11 mouse cellular contexts compared by ENCODE assay signal in the genomic region with DNA sequence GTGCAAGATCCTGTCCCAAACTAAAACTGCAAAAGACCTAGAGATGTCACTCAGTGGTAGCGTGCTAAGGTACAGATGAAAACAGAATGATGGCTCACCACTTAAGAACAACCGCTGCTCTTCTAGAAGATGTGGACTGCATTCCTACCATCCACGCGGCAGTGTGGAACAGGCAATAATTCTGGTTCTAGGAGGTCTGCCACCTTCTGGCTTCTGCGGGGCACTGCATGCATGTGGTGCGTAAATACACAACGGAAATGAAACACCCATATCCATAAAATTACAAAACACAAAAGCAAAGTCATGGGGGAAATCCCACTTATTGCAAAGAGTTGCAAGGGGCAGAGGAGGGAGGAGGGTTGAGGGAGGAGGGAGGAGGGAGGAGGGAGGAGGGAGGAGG. TPM values are rescaled to one million over a fixed set of nuclear protein-coding genes. Genes with fewer than 3 reads are reported as not detected.
A peak's percentile ranks its signal among the peaks of the same experiment; 100 is the strongest.
DNase-seq lines count a peak whose midpoint lies in the region; ATAC-seq and TF ChIP-seq lines count a peak whose summit lies in the region.
"Had no signal": no experiment of that assay in that cellular context is flagged by ENCODE, and none has a peak within 500 bp of the region (broad histone marks: within the 10 kb centered on the region; RNA-seq: fewer than 3 reads in every experiment).

No protein-coding gene starts in this region.

- no peak for TF ChIP-seq EP300 in heart, adult 2 months (IDR thresholded peaks at IDR 0.05; ENCODE audit: insufficient read depth, low read depth, low read length)
- no peak for TF ChIP-seq EP300 in liver, postnatal 0 days (IDR thresholded peaks at IDR 0.05; ENCODE audit: low read depth)

- H3K79me2 ChIP-seq in heart, adult 2 months (replicated peaks; ENCODE audit: control insufficient read depth, insufficient read depth, low read length), result no peaks in the 10 kb centered on the region

- ATAC-seq in heart, embryonic 12.5 days (ENCODE audit: insufficient number of reproducible peaks, low FRiP score), result no peak
- ATAC-seq in liver, postnatal 0 days, result no peak
- ATAC-seq in granulocyte monocyte progenitor cell, adult 5-6 weeks (replicated peaks; ENCODE audit: poor library complexity, severe bottlenecking), result peak; percentile 49

- no peaks in the 10 kb centered on the region for H3K4me1 ChIP-seq in heart, adult 2 months (ENCODE audit: control insufficient read depth, insufficient read depth, low read length)
- H3K4me1 ChIP-seq in heart, embryonic 12.5 days (replicated peaks), result peaks cover 3% of the 10 kb centered on the region; the same call in 1 of the 2 replicates
- H3K4me1 ChIP-seq in liver, postnatal 0 days (ENCODE audit: insufficient read depth), result no peaks in the 10 kb centered on the region
- H3K4me1 ChIP-seq: heart, embryonic 15.5 days; lung, embryonic 15.5 days had no signal

- H3K9ac ChIP-seq in heart, adult 2 months (ENCODE audit: low read depth, low read length), result no peak overlapping the region
- no peak overlapping the region for H3K9ac ChIP-seq in heart, embryonic 12.5 days
- H3K9ac ChIP-seq in liver, postnatal 0 days (replicated peaks), result no peak overlapping the region
- H3K9ac ChIP-seq: heart, embryonic 15.5 days; lung, embryonic 15.5 days had no signal

- TF ChIP-seq CTCF in heart, adult 2 months (IDR thresholded peaks at IDR 0.05), result 0 out of 2 replicates have a peak, but pooled peaks have one; percentile 19
- TF ChIP-seq CTCF in liver, postnatal 0 days (IDR thresholded peaks at IDR 0.05; ENCODE audit: low read depth), result peak; percentile 30; the same call in 1 of the 2 replicates
- TF ChIP-seq CTCF in brain, embryonic 14.5 days (IDR thresholded peaks at IDR 0.05; ENCODE audit: borderline replicate concordance, extremely low read depth, insufficient read depth, insufficient read length), result peak; percentile 15; the same call in 1 of the 2 replicates

- whole genome bisulfite sequencing in heart, adult 2 months, result 85% methylated on average over 7 of the region's 7 CpGs
- 82% methylated on average over 7 of the region's 7 CpGs for WGBS in heart, embryonic 12.5 days
- WGBS in liver, postnatal 0 days (ENCODE audit: insufficient replicate concordance), result 82% methylated on average over 7 of the region's 7 CpGs

- H3K36me3 ChIP-seq in heart, adult 2 months (ENCODE audit: control insufficient read depth, insufficient read depth, low read length), result no peaks in the 10 kb centered on the region
- H3K36me3 ChIP-seq in heart, embryonic 12.5 days, result no peaks in the 10 kb centered on the region
- no peaks in the 10 kb centered on the region for H3K36me3 ChIP-seq in liver, postnatal 0 days (replicated peaks; ENCODE audit: insufficient read depth, low read length)
- H3K36me3 ChIP-seq: heart, embryonic 15.5 days; lung, embryonic 15.5 days had no signal

- no peak for TF ChIP-seq POLR2A in heart, adult 2 months (IDR thresholded peaks at IDR 0.05; ENCODE audit: insufficient read depth, low read depth, low read length)
- TF ChIP-seq POLR2A in brain, embryonic 14.5 days (IDR thresholded peaks at IDR 0.05; ENCODE audit: borderline replicate concordance, extremely low read depth, insufficient read depth, insufficient read length, poor library complexity, severe bottlenecking), result no peak

- DNase-seq in heart, adult 2 months, result no peak
- DNase-seq in liver, postnatal 0 days, result no peak
- no peak for DNase-seq in liver
- DNase-seq in brain, embryonic 14.5 days (ENCODE audit: low read depth), result no peak
- DNase-seq in gastrocnemius, adult 8-10 months (ENCODE audit: low spot score in 2 of 2), result no peak
- no peak for DNase-seq in spleen, postnatal 10 days (ENCODE audit: low spot score in 2 of 2)
- DNase-seq: thymus, postnatal 25 days had no signal

- no peaks in the 10 kb centered on the region for H3K27me3 ChIP-seq in heart, adult 2 months (ENCODE audit: control insufficient read depth, insufficient read depth, low read length)
- H3K27me3 ChIP-seq in heart, embryonic 12.5 days (replicated peaks), result no peaks in the 10 kb centered on the region
- H3K27me3 ChIP-seq in liver, postnatal 0 days (ENCODE audit: insufficient read depth, low read length), result no peaks in the 10 kb centered on the region
- H3K27me3 ChIP-seq: heart, embryonic 15.5 days; lung, embryonic 15.5 days had no signal

- 0 out of 2 replicates have a peak, but pooled peaks cover 3% of the 10 kb centered on the region for H3K9me3 ChIP-seq in heart, embryonic 12.5 days (replicated peaks)
- no peaks in the 10 kb centered on the region for H3K9me3 ChIP-seq in liver, postnatal 0 days (ENCODE audit: low read length)
- H3K9me3 ChIP-seq: heart, embryonic 15.5 days; lung, embryonic 15.5 days had no signal

- no peak overlapping the region for H3K27ac ChIP-seq in heart, adult 2 months
- H3K27ac ChIP-seq in heart, embryonic 12.5 days (ENCODE audit: poor library complexity, severe bottlenecking), result no peak overlapping the region
- H3K27ac ChIP-seq in liver, postnatal 0 days (ENCODE audit: low read depth), result no peak overlapping the region
- H3K27ac ChIP-seq: heart, embryonic 15.5 days; lung, embryonic 15.5 days had no signal

- no peak overlapping the region for H3K4me3 ChIP-seq in heart, adult 2 months
- no peak overlapping the region for H3K4me3 ChIP-seq in heart, embryonic 12.5 days
- H3K4me3 ChIP-seq in liver, postnatal 0 days (ENCODE audit: low read depth, low read length), result no peak overlapping the region
- H3K4me3 ChIP-seq: heart, embryonic 15.5 days; lung, embryonic 15.5 days had no signal

- no peak overlapping the region for H3K4me2 ChIP-seq in heart, embryonic 12.5 days
- H3K4me2 ChIP-seq in liver, postnatal 0 days (ENCODE audit: low read depth, low read length), result no peak overlapping the region
- H3K4me2 ChIP-seq: heart, embryonic 15.5 days; lung, embryonic 15.5 days had no signal

- intact Hi-C loops in heart, adult 2 months (cut with DNase I), result no loop called here

RNA-seq across cellular contexts. Expression of a gene that starts 25.8 kb away (rescaled TPM):
- total RNA-seq in heart, adult 2 months (2021), result 1 to 10 TPM; 2.0 to 2.2 TPM
- polyA plus RNA-seq in heart, adult 2 months (2012; rRNA removed), result 1.5 and 1.6 TPM in 2 replicates
- polyA plus RNA-seq in heart, embryonic 12.5 days (2016; fragmentation: Nextera tagmentation; extraction: Ambion mirVana), result 0.13 TPM in 1 of 2 replicates, not detected in the other
- polyA plus RNA-seq in liver, postnatal 0 days (2015; fragmentation: Nextera tagmentation; extraction: Ambion mirVana), result 0.08 TPM in 1 of 2 replicates, not detected in the other
- 0.38 and 0.49 TPM in 2 replicates for polyA plus RNA-seq in brain, embryonic 14.5 days (2012; rRNA removed)
- not detected in 2 replicates for total RNA-seq in granulocyte monocyte progenitor cell, adult 5-6 weeks (2014; fragmentation: Nextera tagmentation)
- not detected in 2 replicates for total RNA-seq in granulocyte monocyte progenitor cell, adult 5-6 weeks (2017)
- 10 to 100 TPM in 2 of 4 experiments, 1 to 10 TPM in 2; 4.5 to 12.3 (median 9.6) TPM for total RNA-seq in gastrocnemius, adult 8-10 months (2022)
